Mouse (Mus musculus): Measurements from ENCODE around the gene Cux2. TPM values are rescaled to one million over a fixed set of nuclear protein-coding genes. Genes with fewer than 3 reads are reported as not detected.

Gene Cux2
- polyA plus RNA-seq, 1 experiment from 2014 or later = 23.8 TPM

DNA sequence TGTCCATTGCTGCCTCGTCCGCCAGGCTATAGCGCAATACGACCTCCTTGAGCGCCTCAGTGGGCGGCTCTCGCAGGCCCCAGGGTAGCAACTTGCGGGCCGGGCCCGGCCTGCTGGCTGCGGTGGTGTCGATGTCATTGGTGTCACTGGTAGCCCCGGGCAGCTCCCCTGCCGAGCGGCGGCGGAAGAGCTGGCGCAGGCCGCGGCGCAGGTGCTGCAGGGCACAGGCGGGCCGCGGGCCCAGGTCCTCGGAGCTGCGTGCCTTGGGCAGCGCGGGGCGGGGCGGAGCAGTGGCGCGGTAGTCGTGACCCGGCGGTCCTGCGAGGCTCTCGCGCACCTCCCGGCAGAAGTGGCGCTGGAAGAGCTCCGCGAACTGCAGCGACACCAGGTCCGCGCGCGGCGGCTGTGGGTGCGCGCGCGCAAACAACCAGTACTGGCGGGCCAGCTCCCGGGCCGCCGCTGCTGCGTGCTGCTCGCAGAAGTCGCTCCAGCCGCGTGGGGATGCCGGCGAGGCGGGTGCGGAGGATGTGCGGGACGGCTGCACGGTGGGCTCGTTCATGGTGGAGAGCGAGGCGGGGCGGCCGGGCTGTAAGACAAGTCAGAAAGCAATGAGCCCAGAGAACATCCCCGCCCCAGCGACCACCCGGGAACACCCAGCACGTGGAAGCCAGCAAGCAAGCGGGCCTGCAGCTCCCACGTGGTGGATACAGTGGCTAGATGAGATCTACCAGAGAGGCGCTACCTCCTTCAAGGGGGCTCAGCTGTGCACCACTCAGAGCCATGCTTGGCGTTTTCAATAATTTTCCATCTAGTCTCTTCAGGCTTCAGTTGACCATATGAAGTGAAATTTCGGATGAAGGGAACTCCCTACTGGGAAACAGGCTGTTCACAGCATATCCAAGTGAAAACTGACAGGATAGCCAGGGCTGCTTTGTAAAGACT is 221.1 kb downstream of the Cux2 start:
- peaks cover 26% of the 10 kb centered on the region for H3K4me1 ChIP-seq (replicated peaks)
- no peak overlapping the region for H3K27ac ChIP-seq
- peaks cover 13% of the 10 kb centered on the region; the same call in 1 of the 2 replicates for H3K36me3 ChIP-seq
- no peaks in the 10 kb centered on the region for H3K9me3 ChIP-seq
- WGBS = 3% methylated on average over 82 of the region's 82 CpGs
- peak overlapping the region; percentile 46 for H3K4me3 ChIP-seq (replicated peaks)
- peak overlapping the region; percentile 63 for H3K9ac ChIP-seq (replicated peaks)
- peak overlapping the region; percentile 94 for H3K4me2 ChIP-seq (replicated peaks)
- ATAC-seq = peak; percentile 62
- peaks cover 36% of the 10 kb centered on the region for H3K27me3 ChIP-seq

DNA sequence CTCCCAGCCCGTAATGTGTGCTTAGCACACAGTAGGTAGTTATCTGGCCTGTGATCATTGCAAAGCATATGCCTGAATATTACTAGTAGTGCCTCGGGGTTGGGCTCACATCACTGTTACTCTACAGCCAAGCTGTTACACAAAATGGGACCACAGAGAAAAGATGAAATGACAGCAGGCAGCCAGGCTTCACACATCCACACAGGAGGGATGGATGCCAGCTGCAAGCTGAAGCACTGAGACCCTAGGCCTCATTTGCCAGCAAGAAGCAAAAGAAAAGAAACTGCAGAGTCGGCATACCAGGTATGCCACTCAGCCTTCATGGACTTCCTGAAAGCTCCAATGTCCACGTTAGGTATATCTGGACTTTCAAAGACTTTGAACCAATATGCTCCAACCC is 222.0 kb downstream of the Cux2 start:
- Histone ChIP-seq H3K9me3 (no peaks in the 10 kb centered on the region), H3K27ac (no peak overlapping the region; the same call in 1 of the 2 replicates), H3K36me3 (peaks cover 13% of the 10 kb centered on the region; the same call in 1 of the 2 replicates), H3K4me1 (replicated peaks) (peaks cover 19% of the 10 kb centered on the region), H3K9ac (replicated peaks) (no peak overlapping the region), H3K4me3 (replicated peaks) (0 out of 2 replicates have a peak overlapping the region, but pooled peaks have one; percentile 46), H3K4me2 (replicated peaks) (peak overlapping the region; percentile 94; the same call in 1 of the 2 replicates), H3K27me3 (peaks cover 36% of the 10 kb centered on the region)
- ATAC-seq = no peak; the same call in 1 of the 2 replicates
- 81% methylated on average over 4 of the region's 4 CpGs for WGBS

DNA sequence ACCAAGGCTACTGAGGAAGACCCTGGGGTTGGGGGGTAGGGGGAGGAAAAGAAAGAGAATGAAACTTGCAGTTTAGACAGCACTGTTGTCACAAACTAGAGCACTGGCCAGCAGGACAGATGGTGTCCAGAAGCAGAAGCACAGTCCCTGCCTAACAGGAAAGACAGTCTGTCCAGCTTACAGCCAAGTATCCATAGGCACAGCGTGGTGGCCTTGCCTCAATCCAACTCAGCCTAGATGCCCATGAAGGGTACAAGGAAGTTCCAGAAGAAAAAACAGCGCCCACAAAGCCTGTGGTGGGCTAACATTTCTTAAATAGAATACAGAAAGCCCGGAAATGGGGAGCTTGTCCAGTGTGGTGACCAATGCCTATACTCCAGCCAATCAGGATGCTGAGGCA is 224.3 kb downstream of the Cux2 start:
- 94% methylated on average over 3 of the region's 3 CpGs for whole genome bisulfite sequencing
- no peak for ATAC-seq
- no peak overlapping the region for H3K4me2 ChIP-seq (replicated peaks)
- H3K27ac ChIP-seq = no peak overlapping the region
- H3K4me1 ChIP-seq (replicated peaks) = peaks cover 19% of the 10 kb centered on the region
- H3K27me3 ChIP-seq = peaks cover 33% of the 10 kb centered on the region
- H3K36me3 ChIP-seq = peaks cover 18% of the 10 kb centered on the region; the same call in 1 of the 2 replicates
- H3K4me3 ChIP-seq (replicated peaks) = no peak overlapping the region
- no peaks in the 10 kb centered on the region for H3K9me3 ChIP-seq
- no peak overlapping the region for H3K9ac ChIP-seq (replicated peaks)

DNA sequence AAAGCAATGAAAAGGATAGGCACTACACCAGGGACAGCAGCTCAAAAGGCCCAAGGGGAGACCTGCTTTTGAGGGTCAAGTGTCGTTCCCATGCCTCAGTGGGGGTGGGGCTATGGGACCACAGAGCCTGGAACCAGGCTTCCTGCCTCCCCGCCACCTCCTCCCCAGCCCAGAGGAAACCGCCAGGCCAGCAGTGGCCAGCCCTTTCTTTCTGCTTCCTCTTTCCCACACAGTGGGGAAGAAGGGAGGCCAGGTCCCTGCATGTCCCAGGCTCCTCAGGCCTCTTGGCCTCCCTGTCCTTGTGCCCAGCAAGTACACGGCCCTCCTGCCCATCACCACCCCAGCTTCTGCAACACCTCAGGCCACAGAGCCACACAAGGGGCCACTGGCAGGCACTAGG is 225.8 kb downstream of the Cux2 start:
- peaks cover 20% of the 10 kb centered on the region; the same call in 1 of the 2 replicates for H3K27me3 ChIP-seq
- H3K4me1 ChIP-seq (replicated peaks) = peaks cover 12% of the 10 kb centered on the region
- peaks cover 31% of the 10 kb centered on the region for H3K36me3 ChIP-seq
- H3K9ac ChIP-seq (replicated peaks) = no peak overlapping the region
- no peak overlapping the region for H3K4me2 ChIP-seq (replicated peaks)
- 67% methylated on average over 4 of the region's 4 CpGs for WGBS
- H3K4me3 ChIP-seq (replicated peaks) = no peak overlapping the region
- no peak for ATAC-seq
- H3K9me3 ChIP-seq = no peaks in the 10 kb centered on the region
- peak overlapping the region; percentile 64 for H3K27ac ChIP-seq

DNA sequence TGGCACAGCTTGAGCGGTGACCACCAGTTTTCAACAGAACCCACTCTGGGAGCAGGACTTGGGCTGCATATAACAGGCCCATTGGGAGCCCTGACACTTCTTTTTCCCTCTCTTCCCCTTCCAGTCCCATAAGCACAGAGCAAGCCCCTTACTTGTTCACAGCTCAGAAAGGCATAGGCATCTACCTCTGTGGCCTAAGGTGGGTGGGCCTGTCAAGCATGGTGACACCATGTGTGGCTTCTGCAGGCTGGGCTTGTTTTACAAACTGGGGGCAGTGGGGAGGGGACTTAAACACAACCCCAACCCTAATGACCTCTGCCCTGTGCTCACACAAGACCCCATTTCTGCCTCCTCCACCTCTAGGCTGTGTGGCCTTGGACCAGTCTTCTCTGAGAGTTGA is 226.2 kb downstream of the Cux2 start:
- 94% methylated on average over 1 of the region's 1 CpGs for whole genome bisulfite sequencing
- ATAC-seq = no peak

DNA sequence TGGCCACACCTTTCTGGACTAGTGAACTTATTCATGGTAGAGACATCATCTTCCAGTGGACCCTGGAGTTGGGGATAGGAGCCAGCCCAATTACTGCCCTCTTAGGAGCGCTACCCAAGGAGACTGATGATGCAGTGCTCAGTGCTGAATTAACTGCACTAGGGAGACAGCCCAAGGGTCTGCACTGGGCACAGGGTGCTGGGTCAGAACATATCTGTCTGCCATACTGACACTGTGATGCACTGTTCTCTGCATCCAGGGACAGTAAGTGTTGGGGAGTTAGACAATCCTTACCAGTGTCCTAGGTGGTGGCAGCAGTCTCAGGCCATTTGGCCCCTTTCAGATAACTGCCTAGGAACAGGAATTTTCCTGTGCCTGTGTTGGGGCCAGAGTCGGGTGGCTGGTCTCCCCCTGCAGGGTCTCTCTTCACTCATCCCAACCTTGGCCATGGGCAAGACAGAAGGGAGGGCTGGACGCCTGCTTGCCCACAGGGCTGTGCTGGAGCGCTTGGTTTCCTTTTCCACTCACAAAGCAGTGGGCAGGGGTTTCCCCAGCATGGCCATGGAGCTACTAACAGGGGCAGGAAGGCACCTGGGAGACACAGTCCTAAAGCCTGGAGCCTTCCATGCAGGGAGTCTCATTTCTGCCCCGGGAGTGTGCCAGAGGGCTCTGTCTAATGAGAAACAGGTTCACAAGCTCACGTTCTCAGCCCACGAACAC is 227.0 kb downstream of the Cux2 start:
- Histone ChIP-seq H3K4me3 (replicated peaks) (no peak overlapping the region), H3K27me3 (peaks cover 9% of the 10 kb centered on the region; the same call in 1 of the 2 replicates), H3K4me1 (replicated peaks) (0 out of 2 replicates have a peak, but pooled peaks cover under 1% of the 10 kb centered on the region), H3K36me3 (peaks cover 42% of the 10 kb centered on the region), H3K9me3 (no peaks in the 10 kb centered on the region), H3K9ac (replicated peaks) (no peak overlapping the region), H3K4me2 (replicated peaks) (no peak overlapping the region), H3K27ac (no peak overlapping the region)
- WGBS = 83% methylated on average over 7 of the region's 7 CpGs
- ATAC-seq = no peak

More for the DNA sequence above, 226.2 kb downstream of the Cux2 start:
- peaks cover 16% of the 10 kb centered on the region; the same call in 1 of the 2 replicates for H3K27me3 ChIP-seq
- H3K9ac ChIP-seq (replicated peaks) = no peak overlapping the region
- H3K4me1 ChIP-seq (replicated peaks) = peaks cover 8% of the 10 kb centered on the region
- H3K4me3 ChIP-seq (replicated peaks) = no peak overlapping the region
- H3K4me2 ChIP-seq (replicated peaks) = no peak overlapping the region
- no peaks in the 10 kb centered on the region for H3K9me3 ChIP-seq
- H3K27ac ChIP-seq = no peak overlapping the region
- H3K36me3 ChIP-seq = peaks cover 35% of the 10 kb centered on the region

DNA sequence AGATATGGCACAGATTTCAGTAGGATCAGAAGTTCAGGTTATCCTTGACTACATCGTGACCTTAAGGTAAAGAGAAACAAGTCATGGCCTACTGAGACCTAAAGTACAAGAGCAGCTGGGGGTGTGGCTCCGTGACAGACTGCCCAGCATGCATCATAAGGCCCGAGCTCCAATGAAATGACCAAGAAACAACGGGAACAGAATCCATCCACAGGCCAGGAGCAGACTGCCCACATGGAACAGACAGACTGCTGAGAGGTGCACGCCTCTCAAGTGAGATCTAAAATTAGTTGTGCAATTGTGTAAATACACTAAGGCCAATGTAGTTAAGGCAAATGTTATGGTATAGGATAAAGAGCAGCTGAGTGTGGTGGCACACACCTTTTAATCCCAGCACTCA is 228.3 kb downstream of the Cux2 start:
- H3K4me1 ChIP-seq (replicated peaks) = no peaks in the 10 kb centered on the region
- H3K36me3 ChIP-seq = peaks cover 56% of the 10 kb centered on the region
- no peaks in the 10 kb centered on the region for H3K27me3 ChIP-seq
- no peak overlapping the region for H3K27ac ChIP-seq
- no peaks in the 10 kb centered on the region for H3K9me3 ChIP-seq
- H3K9ac ChIP-seq (replicated peaks) = no peak overlapping the region
- WGBS = 76% methylated on average over 5 of the region's 5 CpGs
- H3K4me3 ChIP-seq (replicated peaks) = no peak overlapping the region
- no peak for ATAC-seq
- H3K4me2 ChIP-seq (replicated peaks) = no peak overlapping the region

DNA sequence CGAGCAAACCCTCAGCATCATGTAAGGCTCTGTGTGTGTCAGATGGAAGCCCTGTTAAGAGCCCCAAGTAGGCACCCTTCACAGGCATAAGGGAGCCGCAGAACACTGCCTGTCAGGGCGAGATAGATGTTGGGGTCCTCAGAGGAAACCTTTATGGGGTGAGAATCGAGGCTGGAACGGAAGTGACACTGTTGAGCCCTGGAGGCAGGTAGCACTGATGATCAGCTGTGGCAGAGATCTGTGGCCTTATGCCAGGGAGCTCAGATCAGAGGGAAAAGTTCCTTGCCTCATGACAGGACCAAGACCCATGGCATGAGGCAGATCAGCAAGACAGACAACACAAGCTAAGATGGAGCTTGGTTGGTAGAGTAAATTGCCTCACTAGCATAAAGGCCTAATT is 228.8 kb downstream of the Cux2 start:
- 93% methylated on average over 5 of the region's 5 CpGs for WGBS
- Histone ChIP-seq H3K27ac (no peak overlapping the region), H3K27me3 (no peaks in the 10 kb centered on the region), H3K4me2 (replicated peaks) (no peak overlapping the region), H3K4me3 (replicated peaks) (no peak overlapping the region), H3K36me3 (peaks cover 61% of the 10 kb centered on the region), H3K9me3 (no peaks in the 10 kb centered on the region), H3K4me1 (replicated peaks) (no peaks in the 10 kb centered on the region), H3K9ac (replicated peaks) (no peak overlapping the region)
- ATAC-seq = no peak

DNA sequence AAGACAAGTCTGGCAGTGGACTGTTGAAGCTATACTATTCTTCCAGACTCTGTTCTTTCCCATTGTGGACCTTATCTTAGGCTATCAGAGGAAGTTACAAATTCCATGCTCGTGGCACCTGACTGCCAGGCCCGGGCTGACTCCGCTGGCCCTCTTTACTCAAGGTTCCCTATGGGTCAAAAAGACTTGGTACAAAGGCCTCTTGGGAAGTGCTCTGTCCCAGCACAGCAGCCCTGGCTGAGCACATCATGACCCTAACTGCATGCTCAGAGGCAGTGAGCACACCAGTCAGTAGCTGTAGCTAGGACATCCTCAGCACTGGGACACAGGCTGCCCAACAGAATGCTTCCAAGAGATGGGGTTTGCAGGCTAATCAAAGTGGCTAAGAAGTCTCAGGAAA is 229.2 kb downstream of the Cux2 start:
- Histone ChIP-seq H3K36me3 (peaks cover 65% of the 10 kb centered on the region), H3K27ac (no peak overlapping the region), H3K27me3 (no peaks in the 10 kb centered on the region), H3K4me3 (replicated peaks) (no peak overlapping the region), H3K9ac (replicated peaks) (no peak overlapping the region), H3K9me3 (no peaks in the 10 kb centered on the region), H3K4me1 (replicated peaks) (no peaks in the 10 kb centered on the region), H3K4me2 (replicated peaks) (no peak overlapping the region)
- no peak for ATAC-seq
- 91% methylated on average over 3 of the region's 3 CpGs for WGBS

DNA sequence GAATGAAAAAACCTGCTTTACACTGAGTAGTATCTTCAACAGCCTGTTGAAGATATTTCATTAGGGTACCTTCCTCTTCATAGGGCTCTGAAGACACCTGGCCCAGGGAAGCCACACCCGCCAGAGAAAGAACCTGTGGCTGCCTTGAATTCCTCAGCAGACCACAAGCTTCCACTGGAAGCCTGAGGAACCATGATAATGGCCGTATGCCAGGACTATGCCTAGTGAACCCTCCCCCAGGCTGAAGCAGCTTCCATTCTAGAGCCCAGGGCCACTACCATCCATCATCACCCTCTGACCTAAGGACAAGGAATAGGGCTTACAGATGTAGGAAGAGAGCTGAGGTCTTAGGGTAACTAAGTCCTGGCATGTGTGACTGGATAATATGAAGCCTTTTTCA is 229.7 kb downstream of the Cux2 start:
- Histone ChIP-seq H3K27me3 (no peaks in the 10 kb centered on the region), H3K36me3 (peaks cover 67% of the 10 kb centered on the region), H3K27ac (no peak overlapping the region), H3K4me2 (replicated peaks) (no peak overlapping the region), H3K9ac (replicated peaks) (no peak overlapping the region), H3K9me3 (no peaks in the 10 kb centered on the region), H3K4me1 (replicated peaks) (no peaks in the 10 kb centered on the region), H3K4me3 (replicated peaks) (no peak overlapping the region)
- ATAC-seq = no peak
- WGBS = 88% methylated on average over 2 of the region's 2 CpGs

DNA sequence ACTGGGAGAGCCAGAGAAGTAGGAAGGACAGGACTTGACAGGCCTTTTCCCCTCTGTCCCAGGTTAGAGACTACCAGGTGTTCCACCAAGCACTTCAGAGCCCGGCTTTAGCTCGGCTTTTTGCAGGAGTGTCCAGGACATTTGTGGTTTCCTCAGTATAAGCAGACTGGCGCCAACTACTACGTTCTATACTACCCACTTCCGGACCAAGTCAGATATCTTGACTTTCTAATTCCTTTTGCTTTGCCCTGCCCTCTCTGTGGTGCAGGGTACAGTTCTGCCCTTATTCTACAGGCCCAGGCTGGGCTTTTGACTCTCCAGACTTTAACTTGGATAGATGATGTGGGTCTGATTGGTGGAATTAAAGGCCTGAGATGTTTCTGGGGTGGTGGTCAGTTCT is 230.3 kb downstream of the Cux2 start:
- peaks cover 67% of the 10 kb centered on the region for H3K36me3 ChIP-seq

DNA sequence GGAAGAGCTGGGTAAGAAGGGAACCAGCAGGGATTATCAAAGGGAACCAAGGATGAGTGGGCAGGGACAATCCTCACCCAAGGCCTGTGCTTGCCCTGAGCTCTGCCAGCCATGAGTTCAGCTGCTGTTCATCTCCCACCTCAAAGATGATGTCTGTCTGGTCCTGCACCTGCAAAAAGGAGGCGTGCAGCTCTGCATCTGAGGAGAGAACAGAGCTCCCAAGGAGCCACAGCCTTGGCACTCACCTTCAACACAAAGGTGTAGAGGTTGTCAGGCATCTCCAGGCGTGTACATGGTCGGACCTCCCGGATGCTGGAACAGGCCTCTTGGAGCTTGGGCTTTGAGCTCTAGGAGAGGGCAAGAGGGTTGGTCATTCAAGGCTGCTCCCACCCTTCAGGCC is 231.0 kb downstream of the Cux2 start:
- ATAC-seq = no peak
- H3K27me3 ChIP-seq = no peaks in the 10 kb centered on the region
- H3K4me3 ChIP-seq (replicated peaks) = no peak overlapping the region
- peaks cover 68% of the 10 kb centered on the region for H3K36me3 ChIP-seq
- H3K27ac ChIP-seq = no peak overlapping the region
- H3K9me3 ChIP-seq = no peaks in the 10 kb centered on the region
- WGBS = 96% methylated on average over 4 of the region's 4 CpGs
- no peaks in the 10 kb centered on the region for H3K4me1 ChIP-seq (replicated peaks)
- no peak overlapping the region for H3K4me2 ChIP-seq (replicated peaks)
- no peak overlapping the region for H3K9ac ChIP-seq (replicated peaks)

More for the DNA sequence above, 230.3 kb downstream of the Cux2 start:
- WGBS = 95% methylated on average over 5 of the region's 5 CpGs
- no peaks in the 10 kb centered on the region for H3K4me1 ChIP-seq (replicated peaks)
- H3K4me2 ChIP-seq (replicated peaks) = no peak overlapping the region
- H3K27me3 ChIP-seq = no peaks in the 10 kb centered on the region
- H3K4me3 ChIP-seq (replicated peaks) = no peak overlapping the region
- H3K9me3 ChIP-seq = no peaks in the 10 kb centered on the region
- H3K27ac ChIP-seq = no peak overlapping the region
- ATAC-seq = no peak
- H3K9ac ChIP-seq (replicated peaks) = no peak overlapping the region

All from midbrain, embryonic 13.5 days (tissue).